Mouse (Mus musculus) brain, embryonic 14.5 days (tissue): Measurements from ENCODE around the gene Nceh1.

Experiments used
- CTCF ChIP-seq: fragments of 200-500 bp; IDR thresholded peaks from 2 replicates; pipeline ENCODE4 v1.5.1; 2012; ENCODE audit warnings: inconsistent platforms, mild to moderate bottlenecking, moderate library complexity, borderline replicate concordance; ENCODE audit not compliant: insufficient read depth, insufficient read length; ENCODE audit errors: extremely low read depth
- POLR2A ChIP-seq: fragments of 200-500 bp; IDR thresholded peaks from 2 replicates; pipeline ENCODE4 v1.6.1; 2012; ENCODE audit warnings: mild to moderate bottlenecking, inconsistent platforms, borderline replicate concordance; ENCODE audit not compliant: poor library complexity, insufficient read depth, insufficient read length, severe bottlenecking; ENCODE audit errors: extremely low read depth

DNA sequence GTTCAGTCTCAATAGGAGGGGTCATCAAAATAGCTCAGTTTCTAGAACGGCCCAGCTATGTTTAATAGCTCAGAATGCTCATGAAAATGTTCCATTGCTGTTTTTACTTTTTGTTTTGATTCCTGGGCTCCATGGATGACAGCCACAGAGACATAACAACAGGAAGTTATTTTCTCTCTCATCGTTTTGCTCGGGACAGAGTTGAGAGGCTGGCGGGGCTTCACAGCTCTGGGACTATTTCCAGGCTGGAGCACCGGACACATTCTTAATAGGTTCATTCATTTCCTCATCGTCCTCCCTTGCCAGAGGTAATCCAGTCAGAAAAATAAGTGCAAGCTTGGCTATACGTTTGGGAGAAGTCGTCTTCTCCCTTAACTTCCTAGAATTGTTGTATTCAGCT lies 106.1 kb downstream of the Nceh1 start:
- TF ChIP-seq CTCF: no peak
- no peak for TF ChIP-seq POLR2A
